Mouse (Mus musculus) bone marrow macrophage, adult 2 months (primary cell): ENCODE results near the gene 4930486L24Rik.

ENCODE experiments used
- CTCF ChIP-seq: IDR thresholded peaks from 2 replicates; pipeline ENCODE4 v1.5.1; 2012; ENCODE audit warnings: low read depth, mild to moderate bottlenecking, low read length, moderate library complexity
- POLR2A ChIP-seq: IDR thresholded peaks from 2 replicates; pipeline ENCODE4 v1.6.1; 2012; ENCODE audit warnings: mild to moderate bottlenecking, low read depth, low read length, borderline replicate concordance

GRCm38 (mm10) chr13:60809690-60810089, 54.6 kb downstream of the 4930486L24Rik start:
- TF ChIP-seq POLR2A, result no peak
- TF ChIP-seq CTCF, result no peak
